Comparison of ENCODE assay signal across 24 mouse cellular contexts in genomic region chr17:86358847-86359246, GRCm38 (mm10).
A peak's percentile ranks its signal among the peaks of the same experiment; 100 is the strongest.
DNase-seq lines count a peak whose midpoint lies in the region; ATAC-seq and TF ChIP-seq lines count a peak whose summit lies in the region.
"Had no signal": no experiment of that assay in that cellular context is flagged by ENCODE, and none has a peak within 500 bp of the region (broad histone marks: within the 10 kb centered on the region; RNA-seq: fewer than 3 reads in every experiment).

No protein-coding gene starts in this region.

- no peaks in the 10 kb centered on the region for H3K36me3 ChIP-seq in heart, embryonic 15.5 days
- no peaks in the 10 kb centered on the region for H3K36me3 ChIP-seq in spleen, adult 2 months (ENCODE audit: control insufficient read depth, insufficient read depth, low read length)
- no peaks in the 10 kb centered on the region for H3K36me3 ChIP-seq in limb, embryonic 12.5 days
- H3K36me3 ChIP-seq: G1E; hindbrain, embryonic 13.5 days; liver, embryonic 12.5 days; midbrain, embryonic 13.5 days; neural tube, embryonic 13.5 days had no signal

- peak overlapping the region; percentile 55 for H3K27ac ChIP-seq in heart, embryonic 15.5 days
- H3K27ac ChIP-seq in spleen, adult 2 months (ENCODE audit: insufficient read depth, low read length) = peak overlapping the region; percentile 29; the same call in 1 of the 2 replicates
- peak overlapping the region; percentile 78 for H3K27ac ChIP-seq in limb, embryonic 12.5 days
- H3K27ac ChIP-seq: liver, embryonic 12.5 days; midbrain, embryonic 13.5 days; neural tube, embryonic 13.5 days had no signal

- H3K4me2 ChIP-seq in heart, embryonic 15.5 days = no peak overlapping the region
- H3K4me2 ChIP-seq in limb, embryonic 12.5 days = no peak overlapping the region
- H3K4me2 ChIP-seq: hindbrain, embryonic 13.5 days; liver, embryonic 12.5 days; midbrain, embryonic 13.5 days; neural tube, embryonic 13.5 days had no signal

- no peak overlapping the region for H3K4me3 ChIP-seq in heart, embryonic 15.5 days
- no peak overlapping the region for H3K4me3 ChIP-seq in spleen, adult 2 months (ENCODE audit: extremely low read depth, insufficient read depth, insufficient read length)
- H3K4me3 ChIP-seq in limb, embryonic 12.5 days (replicated peaks) = no peak overlapping the region
- H3K4me3 ChIP-seq: erythroblast, embryonic 14.5 days; hindbrain, embryonic 13.5 days; liver, embryonic 12.5 days; midbrain, embryonic 13.5 days; neural tube, embryonic 13.5 days had no signal

- TF ChIP-seq POLR2A in spleen, adult 2 months (IDR thresholded peaks at IDR 0.05; ENCODE audit: low read depth, low read length) = no peak

- TF ChIP-seq CTCF in spleen, adult 2 months (IDR thresholded peaks at IDR 0.05; ENCODE audit: extremely low read depth, insufficient read depth, insufficient read length, insufficient replicate concordance) = no peak

- no peaks in the 10 kb centered on the region for H3K27me3 ChIP-seq in heart, embryonic 15.5 days
- H3K27me3 ChIP-seq in spleen, adult 2 months (ENCODE audit: control insufficient read depth, insufficient read depth, low read length) = no peaks in the 10 kb centered on the region
- H3K27me3 ChIP-seq in limb, embryonic 12.5 days = no peaks in the 10 kb centered on the region
- H3K27me3 ChIP-seq: hindbrain, embryonic 13.5 days; liver, embryonic 12.5 days; midbrain, embryonic 13.5 days; neural tube, embryonic 13.5 days; Patski had no signal

- intact Hi-C loops in heart, postnatal 25 days (cut with DNase I) = no loop called here

- no peak for ATAC-seq in heart, embryonic 15.5 days (replicated peaks; ENCODE audit: insufficient number of reproducible peaks, insufficient read depth, low FRiP score, low read depth)
- no peak for ATAC-seq in limb, embryonic 12.5 days (ENCODE audit: insufficient number of reproducible peaks, insufficient read depth, low FRiP score, low TSS enrichment, low read depth)
- ATAC-seq: liver, embryonic 12.5 days; liver, postnatal 0 days; midbrain, embryonic 13.5 days; Patski had no signal

- DNase-seq in cerebellum, adult 9-11 months = peak; percentile 53
- DNase-seq in cerebellum, adult 8-10 months = no peak
- no peak for DNase-seq in heart, postnatal 25 days (ENCODE audit: low spot score)
- DNase-seq in spleen, adult 2 months (ENCODE audit: low read depth in 1 of 2, low spot score in 2 of 2) = no peak
- no peak for DNase-seq in spleen, adult 12 weeks (ENCODE audit: low spot score)
- no peak for DNase-seq in Muller cell, postnatal 12 days (ENCODE audit: inconsistent ontology term)
- DNase-seq: adrenal gland, postnatal 10 days; cerebellum, adult 18-20 months; gastrocnemius, postnatal 10 days; heart, postnatal 36 days; kidney, adult 2 months; kidney, postnatal 4 days; liver, postnatal 0 days; lung, postnatal 36 days; thymus, adult 18-20 months had no signal

- no peaks in the 10 kb centered on the region for H3K9me3 ChIP-seq in heart, embryonic 15.5 days (replicated peaks)
- H3K9me3 ChIP-seq in limb, embryonic 12.5 days = no peaks in the 10 kb centered on the region
- H3K9me3 ChIP-seq: G1E; hindbrain, embryonic 13.5 days; liver, embryonic 12.5 days; midbrain, embryonic 13.5 days; neural tube, embryonic 13.5 days had no signal

- H3K4me1 ChIP-seq in heart, embryonic 15.5 days (replicated peaks) = peaks cover 41% of the 10 kb centered on the region
- H3K4me1 ChIP-seq in spleen, adult 2 months (ENCODE audit: control insufficient read depth, insufficient read depth, insufficient read length) = peaks cover 24% of the 10 kb centered on the region
- peaks cover 21% of the 10 kb centered on the region for H3K4me1 ChIP-seq in limb, embryonic 12.5 days (replicated peaks)

- 26% methylated on average over 4 of the region's 4 CpGs for WGBS in heart, embryonic 15.5 days
- 73% methylated on average over 4 of the region's 4 CpGs for WGBS in spleen, adult 2 months
- 25% methylated on average over 4 of the region's 4 CpGs for WGBS in limb, embryonic 12.5 days

- H3K9ac ChIP-seq in heart, embryonic 15.5 days = no peak overlapping the region
- no peak overlapping the region for H3K9ac ChIP-seq in limb, embryonic 12.5 days (replicated peaks)
- H3K9ac ChIP-seq: hindbrain, embryonic 13.5 days; liver, embryonic 12.5 days; liver, postnatal 0 days; midbrain, embryonic 13.5 days; neural tube, embryonic 13.5 days had no signal
